Mouse (Mus musculus): ENCODE data around the gene Gm17657.

The Gm17657 gene

DNA sequence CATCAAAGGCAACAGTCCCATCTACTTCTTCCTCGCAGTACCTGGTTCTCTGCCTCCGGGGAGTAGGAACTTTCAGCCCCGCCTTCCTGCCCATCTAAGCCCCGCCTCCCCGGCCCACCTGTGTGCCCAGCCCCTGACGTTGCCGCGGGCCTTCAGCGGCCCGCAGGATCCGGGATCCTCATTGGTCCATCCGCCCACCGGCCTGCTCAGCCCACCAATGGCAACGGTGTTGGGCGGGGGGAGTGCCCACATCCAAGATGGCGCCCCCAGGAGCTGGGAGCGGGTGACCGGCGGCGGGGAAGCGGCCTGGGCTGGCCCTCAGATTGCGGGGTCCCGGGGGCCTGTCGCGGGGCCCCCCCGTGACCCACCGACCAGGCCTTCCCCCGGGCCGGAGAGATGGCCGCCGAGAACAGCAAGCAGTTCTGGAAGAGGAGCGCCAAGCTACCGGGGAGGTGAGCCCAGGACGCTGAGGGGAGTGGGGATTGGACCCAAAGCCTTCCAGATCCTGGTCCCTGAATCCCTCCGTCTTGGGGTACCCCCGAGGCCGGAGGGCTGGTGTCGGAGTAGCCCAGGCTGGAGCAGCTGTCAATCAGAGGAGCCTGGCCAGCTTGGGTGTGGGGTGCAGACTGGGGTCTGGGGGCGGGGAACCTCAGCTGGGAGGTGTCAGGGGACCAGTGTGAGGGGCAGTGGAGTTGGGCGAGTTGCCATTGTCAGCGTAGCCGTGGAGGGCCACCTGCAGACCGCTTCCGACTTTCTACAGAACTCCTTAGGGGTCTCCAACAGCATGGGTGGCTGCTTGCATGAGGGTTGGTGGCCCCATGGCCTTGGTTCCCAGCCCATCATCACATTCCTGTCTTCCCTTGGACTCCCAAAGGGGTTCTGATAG lies at the start of gene Gm17657, which contains the start of gene Tbc1d22b:
Gene Gm17657, minus strand, starts transcription at position 96 of the 886 bp plus-strand sequence.
Gene Tbc1d22b, plus strand, starts transcription at position 243 of the 886 bp plus-strand sequence.
- peak; percentile 93 for DNase-seq (ENCODE audit: low read depth, low spot score)

DNA sequence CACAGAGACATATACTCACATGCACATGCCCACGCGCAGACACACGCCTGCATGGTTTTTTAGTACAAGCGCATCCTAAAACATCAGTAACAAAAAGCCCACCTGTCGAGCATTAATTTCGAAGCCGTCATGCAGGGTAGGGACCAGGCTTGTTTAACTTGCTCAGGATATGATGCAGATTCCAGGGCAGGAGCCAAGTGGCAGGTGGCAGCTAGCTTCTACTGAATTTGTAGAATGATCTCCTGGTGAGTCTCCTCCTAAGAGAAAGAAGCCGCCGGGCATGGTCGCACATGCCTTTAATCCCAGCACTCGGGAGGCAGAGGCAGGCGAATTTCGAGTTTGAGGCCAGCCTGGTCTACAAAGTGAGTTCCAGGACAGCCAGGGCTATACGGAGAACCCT lies 49.6 kb upstream of the Gm17657 start:
- no peak for DNase-seq (ENCODE audit: low read depth, low spot score)

DNA sequence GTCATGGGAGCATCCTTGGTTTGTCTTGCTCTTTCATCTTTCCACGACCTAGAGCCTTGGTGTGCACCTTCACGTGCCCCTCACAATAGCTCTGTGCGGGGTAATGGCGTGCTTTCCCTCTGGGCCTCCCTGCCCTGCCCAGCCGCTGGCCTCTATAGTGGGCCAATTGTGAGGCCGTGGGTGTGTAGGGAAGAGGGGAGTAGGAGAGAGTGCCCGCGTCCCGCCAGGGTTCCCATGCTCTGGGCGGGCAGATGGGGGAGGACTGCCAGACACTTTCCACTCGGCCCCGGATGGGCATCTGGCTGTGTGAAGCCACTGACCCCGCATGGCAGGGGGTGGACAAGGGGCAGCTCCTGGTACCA lies 47.3 kb upstream of the Gm17657 start:
- no peak for DNase-seq (ENCODE audit: low read depth, low spot score)

DNA sequence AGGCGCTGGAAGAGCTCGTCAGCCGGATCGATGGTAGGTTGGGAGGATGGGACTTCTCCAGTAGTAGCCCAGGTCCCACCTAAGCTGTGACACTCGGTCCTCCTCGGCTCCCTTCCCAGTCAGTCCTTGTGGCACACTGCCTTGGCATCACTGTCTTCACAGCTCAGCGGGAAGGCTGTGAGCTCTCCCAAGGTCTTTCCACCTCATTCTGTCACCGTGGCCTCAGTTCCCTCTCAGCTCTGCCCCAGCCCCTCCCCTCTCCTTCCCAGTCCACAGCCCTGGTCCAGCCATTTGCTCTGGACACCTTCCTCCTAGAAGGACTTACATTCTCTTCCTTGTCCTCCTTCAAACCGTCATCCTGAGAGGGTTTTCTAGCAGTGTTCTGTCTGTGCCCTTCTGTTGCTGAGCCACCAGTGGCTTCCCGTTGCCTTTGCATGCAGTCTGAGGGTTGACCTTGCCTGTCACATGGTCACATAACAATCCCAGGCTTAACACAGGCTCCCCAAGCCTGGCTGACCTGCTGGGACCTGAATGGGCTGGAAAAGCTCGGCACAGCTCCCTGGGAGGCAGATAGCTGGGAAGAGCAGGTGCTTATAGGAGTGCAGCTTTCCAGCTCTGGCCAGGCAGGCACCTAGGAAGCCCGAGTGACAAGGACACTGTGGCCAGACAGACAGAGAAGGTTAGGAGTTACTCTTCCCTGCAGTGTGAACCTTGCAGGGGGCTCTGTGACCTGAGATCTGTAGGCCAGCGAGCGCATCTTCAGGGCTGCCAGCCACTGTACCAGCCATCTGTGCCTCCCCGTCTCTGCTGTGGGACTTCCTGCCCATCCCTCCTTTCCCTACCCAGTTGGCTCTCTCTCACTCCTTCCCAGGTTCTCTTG lies 46.7 kb upstream of the Gm17657 start:
- DNase-seq (ENCODE audit: low read depth, low spot score), result no peak

DNA sequence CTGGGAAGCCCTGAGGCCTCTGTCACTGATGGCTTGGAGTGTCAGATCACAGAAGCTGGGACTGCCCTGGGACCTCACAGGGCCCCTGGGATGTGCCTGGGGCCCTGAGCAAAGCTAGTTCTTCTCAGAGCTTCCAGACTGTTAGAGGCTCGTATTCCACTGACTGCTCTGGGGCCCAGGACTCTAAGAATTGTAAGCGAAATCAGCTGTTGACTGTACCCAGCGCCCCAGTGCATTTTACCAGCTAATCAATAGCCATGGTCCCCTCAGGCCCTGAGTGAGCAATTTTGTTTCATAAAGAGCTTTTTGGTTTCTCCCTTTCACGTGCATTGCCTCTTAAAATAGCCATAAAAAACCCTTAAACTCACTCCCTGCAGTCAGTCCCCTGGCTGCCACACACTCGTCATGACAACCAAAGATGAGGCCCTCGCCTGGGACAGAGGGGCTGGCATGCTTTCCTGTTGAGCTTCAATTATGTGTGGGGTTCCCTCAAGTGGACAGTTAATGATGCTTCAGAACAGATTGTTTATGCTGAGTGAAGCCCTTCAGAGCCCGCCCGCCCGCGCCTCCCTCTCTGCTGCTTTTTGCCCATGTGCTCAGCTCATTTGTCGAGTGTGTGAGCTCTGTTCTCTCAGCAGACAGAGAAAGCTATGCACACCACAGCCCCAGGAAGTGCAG lies 39.9 kb upstream of the Gm17657 start:
- DNase-seq (ENCODE audit: low read depth, low spot score), result no peak

DNA sequence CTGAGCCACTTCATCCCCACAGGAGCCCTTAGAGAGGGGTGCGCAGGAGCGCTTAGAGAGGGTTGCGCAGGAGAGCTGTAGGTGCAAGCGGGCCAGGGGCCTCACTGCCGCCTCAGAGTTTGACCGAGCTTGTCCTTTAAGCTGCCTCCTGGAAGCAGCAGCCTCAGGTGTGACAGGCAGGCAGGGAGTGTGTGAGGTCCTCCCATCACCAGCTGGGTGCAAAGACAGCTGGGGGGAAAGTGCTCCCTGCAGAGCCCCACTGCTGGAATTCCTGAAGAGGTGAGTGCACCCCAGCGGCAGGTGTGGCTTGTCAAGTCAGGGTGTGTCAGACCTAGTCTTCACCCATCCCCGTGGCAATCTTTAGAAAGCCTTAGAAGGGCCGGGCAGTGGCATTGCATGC lies 37.5 kb upstream of the Gm17657 start:
- no peak for DNase-seq (ENCODE audit: low read depth, low spot score)

DNA sequence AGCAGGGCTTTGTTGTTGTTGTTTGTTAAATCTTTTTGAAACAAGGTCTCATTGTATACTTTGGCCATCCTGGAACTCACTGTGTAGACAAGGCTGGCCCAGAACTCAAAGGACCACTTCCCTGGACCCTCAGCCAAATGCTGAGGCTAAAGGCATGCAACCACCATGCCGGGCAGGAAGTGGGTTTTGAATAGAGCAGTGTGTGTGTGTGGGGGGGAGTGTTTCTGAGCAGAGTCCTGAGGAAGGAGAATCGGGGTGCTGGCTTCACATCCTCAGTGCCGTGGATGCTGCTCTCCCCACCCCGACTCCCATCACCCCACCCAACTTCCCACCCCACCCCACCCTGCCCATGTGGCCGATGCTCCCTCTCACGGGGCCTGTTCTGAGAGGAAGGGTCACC lies 36.0 kb upstream of the Gm17657 start:
- DNase-seq (ENCODE audit: low read depth, low spot score), result no peak

DNA sequence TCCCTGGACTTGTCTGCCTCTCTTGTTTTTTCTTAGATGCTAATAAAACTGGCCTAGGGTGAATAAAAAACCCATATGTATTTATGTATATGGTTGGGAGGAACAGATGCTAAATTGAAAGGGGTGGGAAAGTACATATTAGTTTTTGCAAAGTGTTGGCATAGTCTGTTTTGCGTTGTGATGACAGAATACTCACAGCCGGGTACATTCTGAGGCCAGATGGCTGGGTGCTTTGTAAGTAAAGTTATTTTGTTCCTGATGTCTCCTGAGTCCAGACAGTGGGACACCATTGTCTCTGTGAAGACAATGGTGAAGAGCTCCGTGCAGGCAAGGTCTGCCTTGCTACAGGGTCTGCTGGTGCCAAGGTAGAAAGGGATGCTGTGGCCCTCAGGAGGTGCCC lies 35.3 kb upstream of the Gm17657 start:
- DNase-seq (ENCODE audit: low read depth, low spot score), result no peak

DNA sequence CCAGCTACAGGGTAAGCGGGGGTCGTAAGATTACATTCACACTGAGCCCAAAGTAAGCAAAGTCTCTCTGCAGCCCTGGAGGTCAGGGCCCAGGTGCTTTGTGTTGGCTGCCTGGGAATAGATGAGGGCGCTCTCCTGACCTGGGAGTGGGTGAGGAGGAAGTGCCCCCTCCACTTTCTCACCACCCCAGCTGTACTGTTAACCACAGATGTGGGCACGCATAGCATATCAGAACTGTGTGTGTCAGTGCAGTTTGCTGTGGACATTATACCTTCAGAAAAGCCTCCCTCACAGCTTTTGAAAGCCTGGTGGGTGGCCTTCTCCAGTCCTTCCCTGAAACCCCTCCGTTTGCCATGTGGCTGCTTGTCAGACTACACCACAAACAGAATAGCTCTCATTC lies 34.9 kb upstream of the Gm17657 start:
- no peak for DNase-seq (ENCODE audit: low read depth, low spot score)

DNA sequence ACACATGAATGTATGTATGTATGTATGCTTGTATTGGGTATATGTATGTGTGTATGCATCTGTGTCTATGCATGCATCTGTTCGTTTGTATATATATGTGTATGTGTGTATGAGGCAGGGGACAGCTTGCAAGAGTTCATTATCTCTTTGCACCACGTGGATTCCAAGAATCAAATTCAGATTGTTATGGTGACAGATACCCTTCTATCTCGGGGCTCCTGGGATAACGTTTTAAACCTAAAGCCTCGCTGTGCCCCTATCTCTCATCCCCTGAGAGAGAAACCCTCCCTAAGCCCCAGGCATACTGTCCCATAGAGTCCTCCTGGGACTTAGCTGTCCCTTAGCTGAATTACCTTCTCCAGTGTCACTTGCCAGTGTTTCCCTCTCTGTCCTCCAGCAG lies 34.1 kb upstream of the Gm17657 start:
- no peak for DNase-seq (ENCODE audit: low read depth, low spot score)

DNA sequence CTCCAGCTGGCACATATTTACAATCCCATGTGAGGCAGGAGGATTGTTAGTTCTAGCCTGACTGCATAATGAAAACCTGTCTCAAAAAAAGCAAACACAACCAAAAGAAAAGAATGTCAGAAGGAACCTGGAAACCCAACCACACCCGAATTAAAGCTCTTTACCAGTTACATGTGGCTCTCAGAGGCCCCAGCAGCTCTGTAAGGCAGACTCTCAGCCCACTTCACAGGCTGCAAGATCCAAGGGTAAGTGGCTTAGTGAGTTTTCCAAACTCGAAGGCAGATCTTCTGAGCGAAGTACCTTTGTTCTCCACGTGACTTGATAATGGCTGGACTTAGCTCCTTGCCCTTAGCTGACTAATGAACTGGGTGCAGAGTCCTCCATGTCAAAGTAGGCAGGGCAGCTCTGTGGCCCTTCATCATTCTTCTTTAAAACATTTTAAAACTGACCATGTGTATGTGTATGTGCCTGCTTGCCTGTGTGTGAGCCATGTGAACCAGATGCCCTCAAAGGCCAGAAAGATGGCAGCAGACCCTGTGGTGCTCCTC lies 30.2 kb upstream of the Gm17657 start:
- DNase-seq (ENCODE audit: low read depth, low spot score), result no peak

DNA sequence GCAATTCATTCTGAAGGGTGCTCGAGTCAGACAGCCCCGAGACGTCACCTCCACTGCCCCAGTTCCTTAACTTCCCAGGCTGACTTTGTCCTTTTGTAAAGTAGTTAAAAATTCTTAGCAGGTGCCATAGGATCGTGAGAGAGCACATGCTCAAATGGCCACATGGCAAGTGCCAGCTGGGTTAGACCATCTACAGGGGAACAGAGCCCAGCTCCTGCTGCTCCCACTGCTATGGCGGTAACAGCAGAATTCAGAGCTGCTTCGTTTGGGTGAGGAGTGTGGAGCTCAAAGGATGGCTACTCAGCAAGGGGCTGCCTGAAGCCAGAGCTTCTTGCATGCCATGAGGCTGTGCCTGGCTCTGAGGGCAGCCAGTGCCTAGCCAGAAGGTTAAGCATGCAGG lies 20.4 kb upstream of the Gm17657 start:
- no peak for DNase-seq (ENCODE audit: low read depth, low spot score)

DNA sequence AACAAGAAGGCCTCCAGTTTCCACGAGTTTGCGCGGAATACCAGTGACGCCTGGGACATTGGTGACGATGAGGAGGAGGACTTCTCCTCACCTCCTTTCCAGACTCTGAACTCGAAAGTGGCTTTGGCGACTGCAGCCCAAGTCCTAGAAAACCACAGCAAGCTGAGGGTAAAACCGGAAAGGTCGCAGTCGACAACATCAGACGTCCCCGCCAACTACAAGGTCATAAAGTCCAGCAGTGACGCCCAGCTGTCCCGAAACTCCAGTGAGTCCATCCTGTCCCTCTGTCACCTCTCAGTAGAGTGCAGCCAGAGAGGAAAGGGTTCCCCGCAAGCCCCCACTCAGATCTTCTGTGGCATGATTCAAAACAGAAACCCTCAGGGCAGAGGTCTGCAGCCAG lies 19.0 kb upstream of the Gm17657 start:
- DNase-seq (ENCODE audit: low read depth, low spot score), result no peak

DNA sequence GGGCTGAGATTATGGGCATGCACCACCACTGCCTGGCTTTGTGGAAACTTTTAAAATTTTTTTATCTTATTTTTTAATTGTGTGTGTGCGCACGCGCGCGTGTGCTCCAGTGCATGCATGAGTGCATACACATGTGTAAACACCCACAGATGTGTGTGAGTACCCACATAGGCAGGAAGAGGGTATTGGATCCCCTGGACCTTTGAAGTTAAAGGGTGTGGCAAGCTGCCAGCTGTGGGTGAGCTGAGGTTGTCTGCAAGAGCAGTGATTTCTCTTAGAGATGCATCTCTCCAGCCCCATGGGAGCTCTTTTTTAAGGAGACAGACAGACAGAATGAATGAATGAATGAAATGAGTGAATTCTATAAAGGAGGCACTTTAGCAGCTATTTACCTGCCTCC lies 16.1 kb upstream of the Gm17657 start:
- DNase-seq (ENCODE audit: low read depth, low spot score), result no peak

DNA sequence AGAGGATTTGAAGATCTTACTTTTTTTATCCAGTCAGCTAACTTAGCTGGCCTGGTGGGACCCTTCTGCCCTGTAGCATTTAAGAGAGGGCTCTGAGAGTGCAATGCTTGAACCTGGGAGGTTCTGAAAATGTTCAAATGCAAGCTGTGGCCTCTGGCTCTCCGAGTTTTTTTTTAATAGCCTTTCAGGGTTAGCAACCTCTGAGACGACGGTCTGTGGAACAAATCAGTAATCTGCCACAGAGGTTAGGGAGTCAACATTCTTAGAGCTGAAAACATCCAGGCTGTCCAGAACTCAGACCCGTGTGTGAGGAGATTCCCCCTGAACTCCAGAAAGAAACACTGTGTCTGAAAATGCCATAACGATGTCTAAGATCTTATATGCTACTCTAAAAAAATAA lies 9.0 kb upstream of the Gm17657 start:
- no peak for DNase-seq (ENCODE audit: low read depth, low spot score)

DNA sequence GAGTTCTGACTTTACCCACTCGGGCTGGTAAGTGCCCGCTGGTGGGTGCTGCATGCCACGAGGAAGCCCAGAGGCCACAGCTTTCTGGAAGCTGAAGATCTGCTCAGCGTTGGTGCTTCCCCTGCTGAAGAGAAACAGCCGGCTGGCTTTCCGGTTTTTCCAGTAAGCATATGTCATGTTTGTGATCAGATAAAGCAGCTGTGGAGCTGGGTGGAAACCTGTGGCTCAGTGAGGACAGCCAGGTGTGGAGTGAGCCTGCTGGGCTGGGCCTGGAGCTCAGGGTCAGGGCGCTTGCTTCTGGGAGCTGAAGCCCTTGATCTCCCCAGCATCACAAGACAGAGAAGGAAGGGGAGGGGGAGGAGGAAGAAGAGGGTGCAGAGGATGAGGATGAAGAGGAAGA lies 7.5 kb upstream of the Gm17657 start:
- DNase-seq (ENCODE audit: low read depth, low spot score), result no peak

DNA sequence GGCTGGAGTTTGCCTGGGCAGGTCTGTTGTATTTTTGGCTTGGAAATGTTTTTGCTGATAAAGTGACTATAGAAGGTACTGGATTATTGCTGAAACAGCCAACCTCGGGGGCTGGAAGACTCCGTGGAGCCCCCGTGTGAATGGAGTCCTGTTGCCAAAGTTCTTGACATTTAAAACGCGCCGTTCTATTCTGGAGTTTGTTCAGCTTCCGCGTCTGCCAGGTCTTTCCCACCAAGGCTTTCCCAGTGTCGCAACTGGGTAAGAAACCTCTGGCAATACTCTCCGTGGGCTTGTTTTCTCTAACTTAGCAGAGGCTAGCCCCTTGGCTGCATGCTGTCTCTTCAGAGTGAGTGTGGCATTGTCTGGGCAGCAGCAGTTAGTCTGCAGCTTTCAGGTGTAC lies 7.0 kb upstream of the Gm17657 start:
- no peak for DNase-seq (ENCODE audit: low read depth, low spot score)

DNA sequence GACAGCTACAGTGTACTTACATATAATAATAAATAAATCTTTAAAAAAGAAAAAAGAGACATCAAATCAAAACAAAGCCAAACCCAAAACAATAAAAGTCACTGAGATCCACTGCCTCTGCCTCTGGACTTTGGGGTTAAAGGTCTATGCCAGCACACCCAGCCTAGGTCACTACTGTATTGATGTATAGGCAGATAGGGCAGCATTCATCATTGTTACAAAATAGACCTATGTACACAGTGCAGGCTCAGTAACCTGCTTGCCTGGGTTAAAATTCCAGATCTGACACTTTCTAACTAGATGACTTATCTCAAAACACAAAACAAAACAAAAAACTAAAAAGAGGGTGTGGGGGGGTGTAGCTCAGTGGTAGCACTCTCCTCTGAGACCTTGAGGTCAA lies 4.7 kb upstream of the Gm17657 start:
- no peak for DNase-seq (ENCODE audit: low read depth, low spot score)

DNA sequence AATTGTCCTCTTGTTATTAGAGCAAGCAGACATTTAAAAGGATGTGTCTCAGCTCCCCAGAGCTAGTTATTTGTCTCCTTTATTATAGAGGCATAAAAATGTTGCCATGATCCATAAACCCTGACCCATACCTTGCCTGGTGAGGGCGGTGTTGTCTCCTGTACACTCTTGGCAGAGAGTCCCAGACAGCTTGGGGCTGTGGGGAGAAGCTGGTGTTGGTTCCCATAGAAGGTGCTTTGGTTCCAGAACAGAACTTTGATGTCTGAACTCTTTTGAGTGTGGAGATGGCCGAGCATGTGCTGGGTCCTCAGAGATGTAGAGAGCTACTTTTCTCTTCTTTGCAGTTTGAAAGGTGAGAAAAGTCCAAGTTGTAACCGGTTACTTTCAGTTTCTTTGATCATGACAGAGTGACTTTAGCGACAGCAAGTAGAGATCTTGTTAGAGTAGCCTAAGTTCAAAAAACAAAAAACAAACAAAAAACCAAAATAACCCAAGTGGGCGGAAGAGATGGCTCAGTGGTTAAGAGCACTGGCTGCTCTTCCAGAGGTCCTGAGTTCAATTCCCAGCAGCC lies 2.8 kb upstream of the Gm17657 start, which contains the start of gene Tmem217:
Gene Tmem217, minus strand, starts transcription at position 224 of the 571 bp plus-strand sequence.
- DNase-seq (ENCODE audit: low read depth, low spot score), result no peak

DNA sequence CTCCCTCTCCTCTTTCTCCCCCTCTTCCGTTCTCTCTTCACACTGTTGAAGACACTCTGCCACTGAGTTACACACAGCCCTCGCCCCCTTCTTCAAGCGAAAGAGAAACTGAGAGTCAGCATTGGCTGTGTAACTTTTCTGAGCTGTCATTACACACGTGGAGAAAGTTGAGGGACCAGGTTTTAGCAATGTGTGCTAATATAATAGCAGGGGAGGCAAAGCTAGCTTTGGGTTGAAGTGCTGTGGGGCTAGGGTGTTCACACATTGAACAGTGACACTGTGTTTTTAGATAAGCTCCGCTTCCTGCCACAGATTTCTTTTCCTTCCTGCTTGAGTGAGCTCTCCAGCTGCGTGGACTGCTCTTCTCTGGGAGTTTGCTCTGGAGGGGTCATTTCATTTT lies 1.6 kb upstream of the Gm17657 start:
- DNase-seq (ENCODE audit: low read depth, low spot score), result no peak

DNA sequence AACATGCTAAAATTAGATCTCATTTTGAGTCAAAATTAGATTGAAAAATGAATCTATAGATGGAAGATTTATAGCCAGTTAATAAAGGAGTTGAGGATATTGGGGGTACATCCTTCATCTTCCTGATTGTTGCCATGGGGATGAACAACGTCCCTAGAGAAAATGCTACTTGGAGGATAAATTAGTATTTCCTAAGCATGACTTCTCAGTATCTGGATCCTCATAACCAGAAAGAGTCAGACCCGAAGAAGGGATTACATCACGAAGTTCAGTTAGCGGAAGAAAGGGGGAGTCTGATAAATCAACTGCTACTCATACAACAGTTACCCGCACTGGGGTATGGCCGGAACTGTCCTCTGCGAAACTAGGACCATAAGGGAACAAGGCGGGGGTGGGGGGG lies 444 bp downstream of the Gm17657 start:
- DNase-seq (ENCODE audit: low read depth, low spot score), result no peak

Measured in WW6 (cell line).